Mouse (Mus musculus) heart, embryonic 14.5 days (tissue): ENCODE measurements around the gene Lrrc39. TPM values are rescaled to one million over a fixed set of nuclear protein-coding genes. Genes with fewer than 3 reads are reported as not detected.

Experiments used
- polyA plus RNA-seq: library from polyadenylated mRNA; unstranded; fragments of >200 nt; fragmentation: Nextera tagmentation; extraction: Ambion mirVana; gene quantifications from 2 replicates; pipeline ENCODE4 v1.2.1, GENCODE M21; 2014

Lrrc39 gene
- polyA plus RNA-seq, 1 experiment from 2014 or later = 44.7 TPM

Other genes with a start within 250 kb of the Lrrc39 start
- gene Cdc14a, start 138.9 kb upstream of the Lrrc39 start, polyA plus RNA-seq = 4.8 and 4.9 TPM in 2 replicates
- gene Rtca, start 54.8 kb upstream of the Lrrc39 start, polyA plus RNA-seq = 52.2 and 54.5 TPM in 2 replicates
- 22.4 and 23.7 TPM in 2 replicates for gene Dbt, start 49.9 kb upstream of the Lrrc39 start, polyA plus RNA-seq
- 13.5 and 14.7 TPM in 2 replicates for gene Sass6, start 32.0 kb downstream of the Lrrc39 start, polyA plus RNA-seq
- 18.7 and 22.3 TPM in 2 replicates for gene Trmt13, start 51.6 kb downstream of the Lrrc39 start, polyA plus RNA-seq
- 61.6 and 62.2 TPM in 2 replicates for gene Mfsd14a, start 99.7 kb downstream of the Lrrc39 start, polyA plus RNA-seq
- gene Gm43191, start 118.3 kb downstream of the Lrrc39 start, polyA plus RNA-seq = not detected in 2 replicates
- 11.6 and 13.8 TPM in 2 replicates for gene Slc35a3, start 149.9 kb downstream of the Lrrc39 start, polyA plus RNA-seq
- gene Agl, start 245.2 kb downstream of the Lrrc39 start, polyA plus RNA-seq = 121 and 135 TPM in 2 replicates